ENCODE assay signal across 16 mouse cellular contexts in the genomic region with DNA sequence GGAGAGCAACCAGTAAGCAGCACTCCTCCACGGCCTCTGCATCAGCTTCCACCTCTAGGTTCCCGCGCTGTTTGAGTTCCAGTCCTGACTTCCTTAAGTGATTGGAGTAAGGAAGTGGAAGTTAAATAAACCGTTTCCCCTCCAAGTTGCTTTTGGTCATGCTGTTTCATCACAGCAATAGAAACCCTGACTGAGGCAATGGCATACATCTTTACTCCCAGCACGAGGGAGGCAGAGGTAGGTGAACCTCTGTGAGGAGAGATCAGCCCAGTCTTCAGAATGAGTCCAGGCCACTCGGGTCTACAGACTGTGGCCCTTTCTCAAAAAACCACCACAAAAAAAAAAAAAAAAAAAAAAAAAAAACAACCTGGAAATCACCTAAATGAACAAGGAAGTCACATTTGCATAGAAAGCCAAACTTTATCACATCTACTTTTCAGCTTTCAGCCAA. TPM values are rescaled to one million over a fixed set of nuclear protein-coding genes. Genes with fewer than 3 reads are reported as not detected.
A peak's percentile ranks its signal among the peaks of the same experiment; 100 is the strongest.
DNase-seq lines count a peak whose midpoint lies in the region; ATAC-seq and TF ChIP-seq lines count a peak whose summit lies in the region.
"Had no signal": no experiment of that assay in that cellular context is flagged by ENCODE, and none has a peak within 500 bp of the region (broad histone marks: within the 10 kb centered on the region; RNA-seq: fewer than 3 reads in every experiment).

No protein-coding gene starts in this region.

- peak; percentile 61; the same call in 1 of the 2 replicates for TF ChIP-seq EP300 in CH12.LX (IDR thresholded peaks at IDR 0.05; ENCODE audit: low read length)

- no peak for ATAC-seq in kidney, embryonic 15.5 days (replicated peaks; ENCODE audit: low FRiP score)
- peak; percentile 70 for ATAC-seq in megakaryocyte progenitor cell, adult 5-6 weeks (replicated peaks; ENCODE audit: poor library complexity)
- ATAC-seq in neural tube, embryonic 15.5 days (ENCODE audit: low FRiP score): no peak

- H3K9me3 ChIP-seq in kidney, embryonic 15.5 days (replicated peaks): no peaks in the 10 kb centered on the region
- no peaks in the 10 kb centered on the region for H3K9me3 ChIP-seq in CH12.LX (replicated peaks; ENCODE audit: low read length)
- H3K9me3 ChIP-seq in embryonic facial prominence, embryonic 10.5 days: no peaks in the 10 kb centered on the region
- no peaks in the 10 kb centered on the region for H3K9me3 ChIP-seq in neural tube, embryonic 15.5 days (replicated peaks)
- H3K9me3 ChIP-seq in limb, embryonic 10.5 days (replicated peaks): no peaks in the 10 kb centered on the region
- H3K9me3 ChIP-seq: G1E; midbrain, embryonic 12.5 days; neural tube, embryonic 12.5 days had no signal

- no peak overlapping the region for H3K4me3 ChIP-seq in kidney, embryonic 15.5 days (replicated peaks)
- peak overlapping the region; percentile 0 to 41 (median 27) for H3K4me3 ChIP-seq in CH12.LX (replicated peaks in 1 of 3; ENCODE audit: low read depth in 2 of 3, low read length in 2 of 3, poor library complexity in 1 of 3)
- H3K4me3 ChIP-seq in embryonic facial prominence, embryonic 10.5 days: no peak overlapping the region
- H3K4me3 ChIP-seq in neural tube, embryonic 15.5 days (replicated peaks): no peak overlapping the region
- H3K4me3 ChIP-seq in limb, embryonic 10.5 days: no peak overlapping the region
- H3K4me3 ChIP-seq: erythroblast, embryonic 14.5 days; gastrocnemius, adult 2 months; layer of hippocampus, adult 2 months; midbrain, embryonic 12.5 days; neural tube, embryonic 12.5 days had no signal

- 63% methylated on average over 6 of the region's 6 CpGs for whole genome bisulfite sequencing in kidney, embryonic 15.5 days
- WGBS in embryonic facial prominence, embryonic 10.5 days: 69% methylated on average over 6 of the region's 6 CpGs
- 75% methylated on average over 6 of the region's 6 CpGs for WGBS in neural tube, embryonic 15.5 days
- 74% methylated on average over 6 of the region's 6 CpGs for WGBS in limb, embryonic 10.5 days

- dilution Hi-C loops in CH12.LX (cut with MboI; ENCODE audit: extremely low pct_ligation_motif_present, extremely low pct_unique_long_range_greater_than_20kb, low sequenced_read_pairs): no loop called here

- no peak for TF ChIP-seq CTCF in CH12.LX (conservative IDR thresholded peaks at IDR 0.05 in 1 of 2, IDR thresholded peaks at IDR 0.05 in 1 of 2; ENCODE audit: low read depth in 2 of 2, low read length in 2 of 2)

- TF ChIP-seq POLR2A in CH12.LX (IDR thresholded peaks at IDR 0.05; ENCODE audit: low read depth, low read length): peak; percentile 17; the same call in 1 of the 2 replicates

- peaks cover 25% of the 10 kb centered on the region for H3K4me1 ChIP-seq in kidney, embryonic 15.5 days
- H3K4me1 ChIP-seq in CH12.LX (ENCODE audit: control insufficient read depth in 1 of 2, insufficient read depth in 2 of 2): peaks cover 9 to 56% of the 10 kb centered on the region in 2 experiments; a peak in 3 of 4 replicates
- peaks cover 23% of the 10 kb centered on the region for H3K4me1 ChIP-seq in embryonic facial prominence, embryonic 10.5 days
- peaks cover 4% of the 10 kb centered on the region; the same call in 1 of the 2 replicates for H3K4me1 ChIP-seq in neural tube, embryonic 15.5 days
- H3K4me1 ChIP-seq in limb, embryonic 10.5 days: peaks cover 16% of the 10 kb centered on the region

- H3K9ac ChIP-seq in kidney, embryonic 15.5 days: no peak overlapping the region
- H3K9ac ChIP-seq in CH12.LX (ENCODE audit: insufficient read depth, low read depth): peak overlapping the region; percentile 89
- no peak overlapping the region for H3K9ac ChIP-seq in neural tube, embryonic 15.5 days (replicated peaks)
- H3K9ac ChIP-seq: liver, embryonic 14.5 days; midbrain, embryonic 12.5 days; neural tube, embryonic 12.5 days had no signal

- H3K4me2 ChIP-seq in kidney, embryonic 15.5 days: no peak overlapping the region
- H3K4me2 ChIP-seq in CH12.LX (ENCODE audit: insufficient read depth, low read depth, poor library complexity, severe bottlenecking): peak overlapping the region; percentile 92
- H3K4me2 ChIP-seq in neural tube, embryonic 15.5 days: no peak overlapping the region
- H3K4me2 ChIP-seq: midbrain, embryonic 12.5 days; neural tube, embryonic 12.5 days had no signal

- TF ChIP-seq RAD21 in CH12.LX (IDR thresholded peaks at IDR 0.05; ENCODE audit: low read depth, low read length): no peak

- H3K27me3 ChIP-seq in kidney, embryonic 15.5 days: no peaks in the 10 kb centered on the region
- no peaks in the 10 kb centered on the region for H3K27me3 ChIP-seq in CH12.LX (replicated peaks)
- H3K27me3 ChIP-seq in embryonic facial prominence, embryonic 10.5 days (replicated peaks; ENCODE audit: low read depth, poor library complexity, severe bottlenecking): no peaks in the 10 kb centered on the region
- H3K27me3 ChIP-seq in neural tube, embryonic 15.5 days (replicated peaks): no peaks in the 10 kb centered on the region
- no peaks in the 10 kb centered on the region for H3K27me3 ChIP-seq in limb, embryonic 10.5 days (ENCODE audit: low read depth, poor library complexity, severe bottlenecking)
- H3K27me3 ChIP-seq: midbrain, embryonic 12.5 days; neural tube, embryonic 12.5 days had no signal

- in situ Hi-C loops in CH12.LX (cut with MboI; ENCODE audit: low pct_ligation_motif_present, low pct_unique_long_range_greater_than_20kb, low sequenced_read_pairs): no loop called here

- DNase-seq in kidney, postnatal 14 days: no peak
- peak; percentile 59 for DNase-seq in CH12.LX (ENCODE audit: extremely low read depth)
- no peak for DNase-seq in embryonic facial prominence, embryonic 10.5 days (ENCODE audit: low spot score)
- no peak for DNase-seq in limb, embryonic 10.5 days (ENCODE audit: low spot score)
- DNase-seq in urinary bladder, postnatal 4 days (ENCODE audit: low spot score in 2 of 2): no peak
- DNase-seq: gastrocnemius, adult 2 months; heart, postnatal 14 days had no signal

- H3K79me2 ChIP-seq in CH12.LX (replicated peaks; ENCODE audit: control insufficient read depth, extremely low read depth, insufficient read depth, poor library complexity, severe bottlenecking): peaks cover 27% of the 10 kb centered on the region

- 0 out of 2 replicates have a peak overlapping the region, but pooled peaks have one; percentile 4 for H3K27ac ChIP-seq in kidney, embryonic 15.5 days
- peak overlapping the region; percentile 81 for H3K27ac ChIP-seq in CH12.LX (ENCODE audit: insufficient read depth, low read depth)
- H3K27ac ChIP-seq in embryonic facial prominence, embryonic 10.5 days (replicated peaks): peak overlapping the region; percentile 54; the same call in 1 of the 2 replicates
- H3K27ac ChIP-seq in neural tube, embryonic 15.5 days (replicated peaks): no peak overlapping the region
- H3K27ac ChIP-seq in limb, embryonic 10.5 days: no peak overlapping the region; the same call in 1 of the 2 replicates
- H3K27ac ChIP-seq: gastrocnemius, adult 2 months; layer of hippocampus, adult 2 months; liver, embryonic 14.5 days; neural tube, embryonic 12.5 days had no signal

- peaks cover 5% of the 10 kb centered on the region for H3K36me3 ChIP-seq in kidney, embryonic 15.5 days
- peaks cover 4 to 34% of the 10 kb centered on the region in 2 experiments for H3K36me3 ChIP-seq in CH12.LX (replicated peaks in 1 of 2; ENCODE audit: control insufficient read depth in 1 of 2, insufficient read depth in 1 of 2, low read length in 1 of 2)
- H3K36me3 ChIP-seq in embryonic facial prominence, embryonic 10.5 days (replicated peaks): peaks cover 32% of the 10 kb centered on the region
- no peaks in the 10 kb centered on the region for H3K36me3 ChIP-seq in neural tube, embryonic 15.5 days
- peaks cover 20% of the 10 kb centered on the region for H3K36me3 ChIP-seq in limb, embryonic 10.5 days
- H3K36me3 ChIP-seq: midbrain, embryonic 12.5 days; neural tube, embryonic 12.5 days had no signal

TF ChIP-seq in CH12.LX, 34 proteins besides CTCF, POLR2A, EP300 and RAD21 (continues in another document):
- TF ChIP-seq ZKSCAN1 (IDR thresholded peaks at IDR 0.05; ENCODE audit: borderline replicate concordance, low read depth, low read length) (no peak), ZMIZ1 (IDR thresholded peaks at IDR 0.05; ENCODE audit: low read depth, low read length) (no peak)

RNA-seq across cellular contexts. Expression of gene Uchl4, which starts 7.4 kb away (rescaled TPM):
- 2.9 and 3.0 TPM in 2 replicates for polyA plus RNA-seq in kidney, embryonic 15.5 days (2015; fragmentation: Nextera tagmentation; extraction: Ambion mirVana)
- total RNA-seq in CH12.LX (2012; rRNA removed) (0.55 and 0.59 TPM in 2 replicates), CH12.LX (2014; rRNA removed) (8.2 and 11.0 TPM in 2 replicates)
- 16.8 and 21.0 TPM in 2 replicates for polyA plus RNA-seq in CH12.LX (2012; ENCODE audit: insufficient read length, low read depth)
- polyA plus RNA-seq in embryonic facial prominence, embryonic 10.5 days (2016; fragmentation: Nextera tagmentation; extraction: Ambion mirVana): 3.9 and 4.4 TPM in 2 replicates
- 0.62 and 0.88 TPM in 2 replicates for total RNA-seq in megakaryocyte progenitor cell, adult 5-6 weeks (2015)
- total RNA-seq in megakaryocyte progenitor cell, adult 5-6 weeks (2017): 1.1 and 1.4 TPM in 2 replicates
- 2.3 and 3.2 TPM in 2 replicates for polyA plus RNA-seq in neural tube, embryonic 15.5 days (2015; fragmentation: Nextera tagmentation; extraction: Ambion mirVana)
- polyA plus RNA-seq in limb, embryonic 10.5 days (2016; fragmentation: Nextera tagmentation; extraction: Ambion mirVana): 3.5 and 3.7 TPM in 2 replicates
- polyA plus RNA-seq: erythroblast, embryonic 14.5 days; G1E had no signal

RNA-seq across cellular contexts. Expression of gene Map2k1, which starts 11.0 kb away (rescaled TPM):
- polyA plus RNA-seq in kidney, embryonic 15.5 days (2015; fragmentation: Nextera tagmentation; extraction: Ambion mirVana): 80.4 and 81.7 TPM in 2 replicates
- total RNA-seq in CH12.LX (2012; rRNA removed) (53.0 and 74.0 TPM in 2 replicates), CH12.LX (2014; rRNA removed) (118 and 122 TPM in 2 replicates)
- polyA plus RNA-seq in CH12.LX (2012; ENCODE audit: insufficient read length, low read depth): 54.9 and 56.3 TPM in 2 replicates
- 82.6 and 89.3 TPM in 2 replicates for polyA plus RNA-seq in embryonic facial prominence, embryonic 10.5 days (2016; fragmentation: Nextera tagmentation; extraction: Ambion mirVana)
- 34.0 and 38.3 TPM in 2 replicates for total RNA-seq in megakaryocyte progenitor cell, adult 5-6 weeks (2015)
- total RNA-seq in megakaryocyte progenitor cell, adult 5-6 weeks (2017): 47.0 and 54.7 TPM in 2 replicates
- polyA plus RNA-seq in neural tube, embryonic 15.5 days (2015; fragmentation: Nextera tagmentation; extraction: Ambion mirVana): 71.0 and 80.1 TPM in 2 replicates
- polyA plus RNA-seq in limb, embryonic 10.5 days (2016; fragmentation: Nextera tagmentation; extraction: Ambion mirVana): 76.5 and 82.6 TPM in 2 replicates

RNA-seq across cellular contexts. Expression of gene Tipin, which starts 39.0 kb away (rescaled TPM):
- polyA plus RNA-seq in kidney, embryonic 15.5 days (2015; fragmentation: Nextera tagmentation; extraction: Ambion mirVana): 245 and 252 TPM in 2 replicates
- total RNA-seq in CH12.LX (2012; rRNA removed) (179 and 248 TPM in 2 replicates), CH12.LX (2014; rRNA removed) (443 and 624 TPM in 2 replicates)
- 204 and 235 TPM in 2 replicates for polyA plus RNA-seq in CH12.LX (2012; ENCODE audit: insufficient read length, low read depth)
- polyA plus RNA-seq in embryonic facial prominence, embryonic 10.5 days (2016; fragmentation: Nextera tagmentation; extraction: Ambion mirVana): 269 and 272 TPM in 2 replicates
- 280 and 286 TPM in 2 replicates for total RNA-seq in megakaryocyte progenitor cell, adult 5-6 weeks (2015)
- total RNA-seq in megakaryocyte progenitor cell, adult 5-6 weeks (2017): 316 and 335 TPM in 2 replicates
- polyA plus RNA-seq in neural tube, embryonic 15.5 days (2015; fragmentation: Nextera tagmentation; extraction: Ambion mirVana): 65.7 and 96.3 TPM in 2 replicates
- polyA plus RNA-seq in limb, embryonic 10.5 days (2016; fragmentation: Nextera tagmentation; extraction: Ambion mirVana): 299 and 311 TPM in 2 replicates

Comparison
In these comparisons a context has a peak if more than half of its experiments do, and no peak if none do; other contexts are left out.
1. H3K27ac ChIP-seq: peak in kidney, embryonic 15.5 days (single experiment), CH12.LX (single experiment) and embryonic facial prominence, embryonic 10.5 days (single experiment); none in neural tube, embryonic 15.5 days (single experiment) and limb, embryonic 10.5 days (single experiment).
2. H3K4me3 ChIP-seq: peak in CH12.LX (3 of 3); none in kidney, embryonic 15.5 days (single experiment), embryonic facial prominence, embryonic 10.5 days (single experiment), neural tube, embryonic 15.5 days (single experiment) and limb, embryonic 10.5 days (single experiment).